Mouse (Mus musculus): ENCODE measurements around the gene Agl.

DNA sequence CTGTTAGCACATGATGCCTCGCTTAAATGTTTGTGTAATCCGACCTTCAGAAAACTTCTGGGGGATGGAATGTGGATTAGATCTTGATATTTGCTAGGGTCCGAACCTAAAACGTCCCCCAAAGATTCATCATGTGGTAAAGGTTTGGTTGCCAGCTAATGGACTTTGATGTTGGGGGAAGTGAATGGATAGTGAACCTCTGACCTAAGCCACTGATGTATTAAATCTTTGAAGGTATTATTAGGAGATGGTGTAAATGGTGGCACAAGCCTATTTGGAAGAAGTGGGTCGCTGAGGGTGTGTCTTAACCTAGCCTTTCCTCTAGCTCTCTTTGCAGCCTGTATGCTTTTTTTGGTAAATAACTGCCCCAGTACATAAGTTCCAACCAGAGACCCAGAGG is 94.9 kb downstream of the Agl start:
- TF ChIP-seq CTCF (IDR thresholded peaks at IDR 0.05; ENCODE audit: borderline replicate concordance, control insufficient read depth, extremely low read depth, insufficient read depth, low read length, poor library complexity), result no peak
- no peak for TF ChIP-seq POLR2A (IDR thresholded peaks at IDR 0.05; ENCODE audit: control insufficient read depth, extremely low read depth, insufficient read depth, low read length, poor library complexity)

All from thymus, adult 2 months (tissue).